Mouse (Mus musculus): ENCODE data around the gene Gm20661.

DNA sequence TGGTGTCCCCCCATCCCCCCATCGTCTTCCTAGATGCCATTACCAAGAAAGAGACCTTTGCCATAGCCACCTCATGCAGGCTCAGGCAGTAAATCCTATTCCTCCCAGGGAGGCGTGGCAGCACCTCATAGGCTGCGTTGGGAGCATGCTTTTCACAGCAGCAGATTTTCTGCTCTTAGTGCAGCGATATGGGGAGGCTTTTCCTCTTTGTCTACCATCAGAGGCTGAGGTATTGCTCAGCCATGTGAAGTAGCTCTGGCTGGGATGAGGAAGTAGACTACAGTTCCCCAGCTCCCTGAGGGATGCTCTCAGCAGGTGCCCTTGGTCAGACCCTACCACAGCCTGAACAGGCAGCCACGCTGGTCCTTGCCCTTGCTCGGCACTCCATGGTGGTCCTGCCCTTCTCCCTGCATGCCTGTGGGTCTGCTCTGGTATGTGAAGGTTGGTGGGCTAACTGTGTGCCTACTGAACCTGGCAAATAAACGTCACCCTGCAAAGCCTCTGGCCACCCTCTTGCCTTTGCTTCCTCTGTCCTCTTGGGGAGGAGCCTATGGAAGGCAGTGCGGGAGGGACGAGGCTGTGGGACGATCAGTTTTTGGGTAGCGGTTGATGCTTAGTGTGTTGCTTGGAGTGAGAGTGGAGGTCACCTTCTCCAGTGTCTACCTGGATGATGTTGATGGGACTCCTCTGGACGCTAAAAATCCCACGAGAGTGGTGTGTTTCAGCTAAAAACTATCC is 33.5 kb upstream of the Gm20661 start:
- TF ChIP-seq CTCF (IDR thresholded peaks at IDR 0.05; ENCODE audit: borderline replicate concordance, insufficient read depth, low read depth, low read length) (no peak), POLR2A (IDR thresholded peaks at IDR 0.05; ENCODE audit: borderline replicate concordance, insufficient read depth, low read length) (no peak)

Data from cerebellum, adult 2 months (tissue).